Mouse (Mus musculus) midbrain, embryonic 13.5 days (tissue): ENCODE data around the gene Art4. TPM values are rescaled to one million over a fixed set of nuclear protein-coding genes. Genes with fewer than 3 reads are reported as not detected.

Source experiments
- ATAC-seq: fragments of 200-750 bp; cut with Nextera tagmentation; 2 replicates; pipeline ENCODE4 v1.8.0; 2017; ENCODE audit warnings: mild to moderate bottlenecking, moderate TSS enrichment, moderate library complexity
- H3K27ac ChIP-seq: fragments of 300-500 bp; sonication (generic); 2 replicates; pipeline ENCODE4 v1.5.1; 2015; ENCODE audit warnings: inconsistent platforms, mild to moderate bottlenecking, moderate library complexity
- H3K27me3 ChIP-seq: fragments of 300-500 bp; sonication (generic); 2 replicates; pipeline ENCODE4 v1.6.1; 2015; ENCODE audit warnings: mild to moderate bottlenecking, inconsistent platforms
- H3K36me3 ChIP-seq: fragments of 300-500 bp; sonication (generic); 2 replicates; pipeline ENCODE4 v1.6.1; 2015; ENCODE audit warnings: mild to moderate bottlenecking, inconsistent platforms
- H3K4me1 ChIP-seq: fragments of 300-500 bp; sonication (generic); replicated peaks from 2 replicates; pipeline ENCODE4 v1.6.1; 2015; ENCODE audit warnings: inconsistent platforms
- H3K4me2 ChIP-seq: fragments of 300-500 bp; sonication (generic); replicated peaks from 2 replicates; pipeline ENCODE4 v1.6.1; 2015; ENCODE audit warnings: moderate library complexity, mild to moderate bottlenecking, inconsistent platforms
- H3K4me3 ChIP-seq: fragments of 300-500 bp; sonication (generic); replicated peaks from 2 replicates; pipeline ENCODE4 v1.5.1; 2015; ENCODE audit warnings: mild to moderate bottlenecking, inconsistent platforms
- H3K9ac ChIP-seq: fragments of 300-500 bp; sonication (generic); replicated peaks from 2 replicates; pipeline ENCODE4 v1.6.1; 2015; ENCODE audit warnings: mild to moderate bottlenecking, inconsistent platforms
- H3K9me3 ChIP-seq: fragments of 300-500 bp; sonication (generic); 2 replicates; pipeline ENCODE4 v1.6.1; 2016; ENCODE audit warnings: mild to moderate bottlenecking, inconsistent platforms
- WGBS: fragments of 180-500 bp; shearing (Covaris S2); methylation state at CpG from one replicate; pipeline ENCODE4 v1.1.7; 2015; 5-methylcytosine and 5-hydroxymethylcytosine counted together
- polyA plus RNA-seq: library from polyadenylated mRNA; unstranded; fragments of >200 nt; fragmentation: Nextera tagmentation; extraction: Ambion mirVana; gene quantifications from 2 replicates; pipeline ENCODE4 v1.2.1, GENCODE M21; 2015

Art4 gene
- polyA plus RNA-seq, 1 experiment from 2014 or later = 0.16 TPM

DNA sequence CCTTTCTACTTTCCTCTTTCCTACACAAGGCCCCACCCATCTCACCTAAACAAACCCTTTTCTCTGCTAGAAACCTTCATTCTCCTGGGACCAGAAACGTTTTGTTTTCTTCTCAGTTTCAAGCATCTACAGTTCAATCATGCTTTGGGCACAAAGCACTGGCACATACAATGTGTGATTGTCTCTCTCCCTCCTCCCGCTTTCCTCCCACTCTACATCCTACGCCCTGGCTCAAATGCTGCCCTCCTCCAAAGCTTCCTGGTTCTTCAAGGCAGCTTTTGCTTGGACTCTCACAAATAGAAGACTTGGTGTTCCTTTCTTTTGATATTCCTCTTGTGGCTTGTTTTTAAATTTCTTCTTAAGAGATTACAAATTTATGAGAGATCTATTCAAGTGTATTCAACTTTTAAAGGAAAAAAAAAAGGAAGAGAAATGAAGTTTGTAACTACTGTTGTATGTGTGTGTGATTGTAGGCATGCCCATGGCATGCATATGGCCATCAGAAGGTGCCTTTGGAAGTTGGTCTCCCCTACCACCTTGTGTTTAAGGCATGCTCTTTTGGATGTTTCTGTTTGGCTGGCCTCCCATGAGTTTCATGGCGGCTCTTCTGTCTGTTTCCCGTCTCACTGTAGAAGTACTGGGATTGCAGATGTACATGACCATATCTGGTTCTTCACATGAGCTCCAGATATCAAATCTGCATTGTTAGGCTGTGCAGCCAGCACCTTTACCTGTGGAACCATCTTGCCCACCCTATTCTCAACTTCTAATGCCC, 11.6 kb downstream of the Art4 start:
- Histone ChIP-seq H3K4me1 (no peaks in the 10 kb centered on the region), H3K4me3 (no peak overlapping the region), H3K4me2 (no peak overlapping the region), H3K9me3 (no peaks in the 10 kb centered on the region), H3K36me3 (no peaks in the 10 kb centered on the region), H3K27ac (no peak overlapping the region), H3K27me3 (no peaks in the 10 kb centered on the region), H3K9ac (no peak overlapping the region)
- ATAC-seq = no peak
- 82% methylated on average over 5 of the region's 5 CpGs for WGBS

DNA sequence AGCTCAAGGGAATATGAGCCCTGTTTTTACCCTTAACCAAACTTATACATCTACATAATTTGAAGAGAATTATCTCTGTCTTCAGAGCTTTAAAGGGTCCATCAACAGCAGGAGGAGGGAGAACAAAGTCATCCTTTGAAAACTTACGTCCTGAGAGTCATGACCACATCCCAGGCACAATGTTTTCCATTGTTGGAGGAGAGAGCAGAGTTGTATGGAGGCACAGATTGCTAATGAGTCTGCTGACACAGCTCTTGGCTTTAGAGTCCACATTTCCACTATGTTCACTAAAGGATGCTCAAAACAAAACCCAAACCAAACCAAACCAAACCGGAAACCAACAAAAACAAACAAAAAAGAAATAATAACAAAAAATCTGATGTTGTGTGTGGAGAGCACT, 12.6 kb downstream of the Art4 start:
- H3K9ac ChIP-seq = no peak overlapping the region
- no peaks in the 10 kb centered on the region for H3K27me3 ChIP-seq
- no peaks in the 10 kb centered on the region for H3K36me3 ChIP-seq
- no peak overlapping the region for H3K4me3 ChIP-seq
- no peaks in the 10 kb centered on the region for H3K4me1 ChIP-seq
- WGBS = 63% methylated on average over 2 of the region's 2 CpGs
- no peaks in the 10 kb centered on the region for H3K9me3 ChIP-seq
- ATAC-seq = no peak
- no peak overlapping the region for H3K4me2 ChIP-seq
- no peak overlapping the region for H3K27ac ChIP-seq

DNA sequence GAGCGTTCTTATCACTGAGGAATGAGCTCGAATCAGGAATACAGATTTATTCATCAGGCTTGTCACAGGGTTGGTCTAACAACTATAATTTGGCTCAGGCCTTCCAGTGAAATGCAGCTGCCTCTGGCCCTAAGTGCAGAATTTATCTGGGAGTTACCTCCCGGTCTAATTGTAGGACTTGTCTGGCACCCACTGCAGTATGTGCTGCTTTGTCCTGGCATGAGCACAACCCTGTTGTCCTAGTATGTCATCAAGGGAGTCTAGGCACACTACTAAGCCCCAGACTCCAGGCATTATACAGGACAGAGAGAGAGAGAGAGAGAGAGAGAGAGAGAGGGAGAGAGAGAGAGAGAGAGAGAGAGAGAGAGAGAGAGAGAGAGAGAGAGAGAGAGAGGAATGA, 20.2 kb downstream of the Art4 start:
- WGBS = 89% methylated on average over 3 of the region's 3 CpGs
- Histone ChIP-seq H3K9me3 (no peaks in the 10 kb centered on the region), H3K27me3 (no peaks in the 10 kb centered on the region), H3K4me3 (no peak overlapping the region), H3K27ac (no peak overlapping the region), H3K4me2 (no peak overlapping the region), H3K9ac (no peak overlapping the region), H3K4me1 (no peaks in the 10 kb centered on the region), H3K36me3 (no peaks in the 10 kb centered on the region)
- ATAC-seq = no peak

DNA sequence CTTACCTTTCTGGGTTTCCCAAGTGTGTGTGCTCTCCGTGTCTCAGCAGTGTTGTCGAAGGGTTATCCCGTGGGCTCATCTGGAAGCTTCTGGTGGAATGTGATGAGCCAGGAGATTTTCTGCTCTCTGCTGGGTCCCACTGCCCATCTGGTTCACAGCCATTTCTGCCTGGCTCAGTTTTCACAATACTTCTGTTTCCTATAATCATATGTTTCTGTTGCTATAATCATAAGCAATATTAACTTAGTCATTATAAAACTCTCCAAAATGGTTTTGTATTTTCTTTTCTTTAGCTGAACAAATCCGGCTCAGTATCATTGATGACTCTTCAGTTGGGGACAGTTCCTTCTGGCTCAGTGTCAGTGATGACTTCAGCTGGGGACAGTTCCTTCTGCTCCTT, 22.2 kb downstream of the Art4 start, which contains the start of gene Smco3:
Gene Smco3, minus strand, starts transcription at position 101 of the 400 bp plus-strand sequence.
- H3K4me1 ChIP-seq = no peaks in the 10 kb centered on the region
- no peak within 1 kb of the TSS for H3K9ac ChIP-seq
- no peak within 1 kb of the TSS for H3K27ac ChIP-seq
- H3K27me3 ChIP-seq = peaks cover 17% of the 10 kb centered on the region
- no peak for ATAC-seq
- WGBS = 73% methylated on average over 4 of the region's 4 CpGs
- no peak within 1 kb of the TSS for H3K4me3 ChIP-seq
- no peak within 1 kb of the TSS for H3K4me2 ChIP-seq
- no peaks in the 10 kb centered on the region for H3K36me3 ChIP-seq
- no peaks in the 10 kb centered on the region for H3K9me3 ChIP-seq

DNA sequence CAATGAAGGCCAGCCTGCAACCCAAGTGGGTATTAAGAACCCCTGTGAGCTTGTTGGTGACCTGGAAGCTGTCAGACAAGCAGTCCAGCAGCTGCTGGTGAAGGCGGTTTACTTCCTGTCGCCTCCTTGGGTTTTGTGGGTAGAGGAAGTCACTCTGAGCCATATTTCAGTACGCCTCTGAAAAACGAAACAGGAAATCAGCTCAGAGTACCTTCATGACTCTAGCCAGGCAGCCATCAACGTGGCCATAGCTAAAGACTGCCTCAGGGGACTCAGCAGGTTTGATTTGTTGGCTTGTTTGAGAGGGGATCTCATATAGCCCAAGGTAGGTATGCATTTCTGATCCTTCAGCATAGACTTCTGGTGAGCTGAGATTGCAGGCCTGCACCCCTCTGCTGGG, 25.8 kb downstream of the Art4 start:
- Histone ChIP-seq H3K36me3 (no peaks in the 10 kb centered on the region), H3K27ac (no peak overlapping the region), H3K27me3 (peaks cover 18% of the 10 kb centered on the region), H3K9me3 (no peaks in the 10 kb centered on the region), H3K4me2 (no peak overlapping the region), H3K4me3 (no peak overlapping the region), H3K4me1 (peaks cover 10% of the 10 kb centered on the region), H3K9ac (no peak overlapping the region)
- 77% methylated on average over 5 of the region's 5 CpGs for WGBS
- no peak for ATAC-seq

DNA sequence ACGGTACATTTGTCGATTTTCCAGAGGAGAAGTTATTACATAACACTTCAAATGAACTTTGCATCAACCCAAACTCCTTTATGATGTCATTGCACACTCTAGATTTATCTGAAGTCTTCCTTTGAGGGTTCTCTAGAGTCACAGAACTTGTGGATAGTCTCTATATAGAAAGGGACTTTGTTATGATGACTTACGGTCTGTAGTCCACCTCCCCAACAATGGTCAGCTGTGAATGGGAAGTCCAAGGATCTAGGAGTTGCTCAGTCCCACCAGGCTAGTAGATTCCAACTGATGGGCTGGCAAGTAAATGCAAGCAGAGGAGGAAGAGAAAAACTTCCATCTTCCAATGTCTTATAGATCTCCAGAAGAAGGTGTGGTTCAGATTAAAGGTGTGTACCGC, 28.9 kb downstream of the Art4 start:
- 33% methylated on average over 4 of the region's 4 CpGs for WGBS
- peaks cover 18% of the 10 kb centered on the region for H3K36me3 ChIP-seq
- peak overlapping the region; percentile 85 for H3K27ac ChIP-seq
- H3K4me1 ChIP-seq = peaks cover 13% of the 10 kb centered on the region
- peaks cover 18% of the 10 kb centered on the region for H3K27me3 ChIP-seq
- peak overlapping the region; percentile 44 for H3K4me3 ChIP-seq
- H3K9me3 ChIP-seq = no peaks in the 10 kb centered on the region
- peak; percentile 8 for ATAC-seq
- H3K9ac ChIP-seq = peak overlapping the region; percentile 61
- H3K4me2 ChIP-seq = peak overlapping the region; percentile 53

DNA sequence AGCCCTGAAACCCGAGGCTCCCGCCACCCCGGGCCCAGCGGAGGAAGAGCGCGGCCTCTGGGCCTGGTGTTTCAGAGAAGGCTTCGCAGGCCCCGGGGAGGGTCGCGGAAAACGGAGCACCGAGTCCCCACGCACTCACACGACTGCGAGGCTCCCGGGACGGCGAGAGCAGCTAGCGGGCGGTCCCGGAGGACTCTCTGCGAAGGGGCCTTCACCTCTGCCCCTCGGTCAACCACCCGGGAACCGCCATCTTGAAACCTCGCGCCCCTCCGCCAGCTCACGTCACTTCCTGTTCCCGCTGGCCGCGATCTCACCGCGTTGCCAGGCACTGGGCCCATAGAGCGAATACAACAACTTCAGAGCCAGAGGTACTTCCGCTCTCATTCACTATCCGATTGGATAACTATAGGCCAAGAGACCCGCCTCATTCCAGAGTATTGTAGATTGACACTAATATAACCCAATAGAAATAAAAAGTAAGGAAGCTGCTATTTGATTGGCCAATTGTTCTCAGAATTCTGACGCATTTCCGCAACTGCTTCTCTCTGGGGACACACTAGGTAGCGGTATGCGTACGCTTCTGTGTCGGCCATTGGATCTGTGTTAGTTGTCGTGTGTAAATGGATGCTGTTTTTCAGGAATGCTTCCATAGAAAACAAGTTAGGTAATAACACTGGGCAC, 29.5 kb downstream of the Art4 start, which contains the start of gene Wbp11:
Gene Wbp11, minus strand, starts transcription at position 353 of the 681 bp plus-strand sequence.
- Histone ChIP-seq H3K27me3 (peaks cover 18% of the 10 kb centered on the region), H3K9ac (peak within 1 kb of the TSS; percentile 96), H3K36me3 (peaks cover 21% of the 10 kb centered on the region), H3K9me3 (no peaks in the 10 kb centered on the region), H3K4me1 (peaks cover 13% of the 10 kb centered on the region), H3K4me2 (peak within 1 kb of the TSS; percentile 86), H3K4me3 (peak within 1 kb of the TSS; percentile 97), H3K27ac (peak within 1 kb of the TSS; percentile 85)
- under 1% methylated on average over 45 of the region's 45 CpGs for WGBS
- peak; percentile 100 for ATAC-seq

DNA sequence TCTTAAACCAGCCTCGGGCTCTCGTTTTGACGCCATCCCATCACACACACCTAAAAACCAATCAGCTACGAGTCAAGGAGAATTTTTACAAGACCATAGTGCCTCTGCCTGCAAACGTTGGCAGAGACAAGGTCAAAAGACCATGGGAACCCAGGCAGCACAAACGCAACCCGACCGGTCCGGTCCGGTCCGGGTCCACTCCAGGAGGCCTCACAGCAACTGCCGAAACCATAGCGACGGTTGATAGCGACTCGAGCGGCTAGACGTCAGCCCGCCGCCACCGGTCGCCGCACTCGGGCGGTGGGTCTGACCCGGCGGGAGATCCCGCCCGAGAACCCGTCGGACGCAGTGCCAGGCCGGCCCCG, 30.0 kb downstream of the Art4 start, which contains the start of gene BC049715:
Gene BC049715, plus strand, starts transcription at position 111 of the 365 bp plus-strand sequence.
- Histone ChIP-seq H3K9me3 (no peaks in the 10 kb centered on the region), H3K4me1 (peaks cover 13% of the 10 kb centered on the region), H3K4me3 (peak within 1 kb of the TSS; percentile 97), H3K27ac (peak within 1 kb of the TSS; percentile 85), H3K27me3 (peaks cover 18% of the 10 kb centered on the region), H3K36me3 (peaks cover 26% of the 10 kb centered on the region), H3K9ac (peak within 1 kb of the TSS; percentile 96), H3K4me2 (peak within 1 kb of the TSS; percentile 86)
- ATAC-seq = no peak
- WGBS = under 1% methylated on average over 34 of the region's 34 CpGs

DNA sequence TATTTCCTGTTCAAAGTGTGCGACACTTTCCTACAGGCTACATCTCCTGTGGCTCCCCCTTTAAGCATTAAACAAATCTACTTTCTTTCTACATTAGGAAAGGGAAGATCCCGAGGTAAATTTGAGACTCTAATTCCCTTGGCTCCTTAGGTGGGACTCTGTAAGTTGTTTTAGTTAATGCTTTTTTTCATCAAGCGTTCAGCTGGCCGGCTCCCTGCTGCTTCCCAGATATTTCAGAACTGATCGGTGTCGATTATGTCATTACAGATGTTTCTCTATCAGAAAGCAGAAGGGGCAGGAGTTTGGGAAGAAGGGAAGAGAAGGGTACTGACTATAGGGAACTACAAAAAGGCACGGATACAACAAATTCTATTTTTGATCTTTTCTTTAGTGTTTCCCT, 30.4 kb downstream of the Art4 start:
- no peaks in the 10 kb centered on the region for H3K9me3 ChIP-seq
- peak overlapping the region; percentile 86 for H3K4me2 ChIP-seq
- H3K27me3 ChIP-seq = peaks cover 18% of the 10 kb centered on the region
- peaks cover 13% of the 10 kb centered on the region for H3K4me1 ChIP-seq
- no peak overlapping the region for H3K27ac ChIP-seq
- H3K9ac ChIP-seq = peak overlapping the region; percentile 96
- H3K36me3 ChIP-seq = peaks cover 30% of the 10 kb centered on the region
- WGBS = 23% methylated on average over 7 of the region's 7 CpGs
- ATAC-seq = no peak
- H3K4me3 ChIP-seq = peak overlapping the region; percentile 97

DNA sequence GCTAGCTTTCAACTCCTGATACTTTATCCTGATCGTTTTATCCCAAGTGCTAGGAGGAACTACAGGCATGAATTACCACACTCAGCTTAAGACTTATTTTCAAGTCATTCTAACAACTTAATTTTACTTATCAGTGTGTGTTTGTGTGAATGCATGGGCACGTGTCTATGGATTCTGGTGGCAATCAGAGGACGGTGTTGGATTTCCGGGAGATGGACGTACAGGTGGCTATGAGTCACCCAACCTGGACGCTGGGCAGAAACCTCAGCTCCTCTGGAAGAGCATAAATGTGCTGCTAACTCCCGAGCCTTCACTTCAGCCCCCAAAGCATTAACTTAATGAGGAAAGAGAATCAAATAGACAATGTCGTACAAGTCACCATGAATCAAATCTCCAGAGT, 32.5 kb downstream of the Art4 start:
- Histone ChIP-seq H3K4me1 (peaks cover 13% of the 10 kb centered on the region), H3K4me2 (no peak overlapping the region), H3K9me3 (no peaks in the 10 kb centered on the region), H3K27me3 (no peaks in the 10 kb centered on the region), H3K27ac (no peak overlapping the region), H3K9ac (no peak overlapping the region), H3K36me3 (peaks cover 51% of the 10 kb centered on the region), H3K4me3 (no peak overlapping the region)
- ATAC-seq = no peak
- 95% methylated on average over 8 of the region's 8 CpGs for WGBS

DNA sequence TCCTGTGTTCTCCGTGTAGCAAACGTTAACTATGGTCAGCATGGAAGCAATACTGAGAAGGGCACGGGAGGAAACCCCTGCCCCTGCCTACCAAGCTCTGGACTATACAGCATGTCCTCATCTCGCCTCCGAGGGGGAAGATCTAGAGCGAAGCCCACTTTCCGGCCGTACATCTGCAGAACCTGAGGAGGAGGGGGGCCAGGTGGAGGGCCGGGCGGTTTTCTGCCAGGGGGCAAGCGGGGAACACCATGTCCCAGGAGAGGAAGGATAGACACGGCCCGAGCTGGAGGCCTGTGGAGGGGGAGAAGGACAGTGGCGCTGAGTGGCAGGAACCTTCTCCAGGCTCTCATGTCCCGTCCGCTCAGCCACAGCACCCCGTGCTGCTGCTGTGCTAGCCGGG, 36.4 kb downstream of the Art4 start:
- Histone ChIP-seq H3K27me3 (no peaks in the 10 kb centered on the region), H3K9ac (no peak overlapping the region), H3K4me1 (no peaks in the 10 kb centered on the region), H3K4me2 (no peak overlapping the region), H3K9me3 (no peaks in the 10 kb centered on the region), H3K27ac (no peak overlapping the region), H3K4me3 (no peak overlapping the region), H3K36me3 (peaks cover 88% of the 10 kb centered on the region)
- ATAC-seq = no peak
- WGBS = 97% methylated on average over 18 of the region's 18 CpGs

DNA sequence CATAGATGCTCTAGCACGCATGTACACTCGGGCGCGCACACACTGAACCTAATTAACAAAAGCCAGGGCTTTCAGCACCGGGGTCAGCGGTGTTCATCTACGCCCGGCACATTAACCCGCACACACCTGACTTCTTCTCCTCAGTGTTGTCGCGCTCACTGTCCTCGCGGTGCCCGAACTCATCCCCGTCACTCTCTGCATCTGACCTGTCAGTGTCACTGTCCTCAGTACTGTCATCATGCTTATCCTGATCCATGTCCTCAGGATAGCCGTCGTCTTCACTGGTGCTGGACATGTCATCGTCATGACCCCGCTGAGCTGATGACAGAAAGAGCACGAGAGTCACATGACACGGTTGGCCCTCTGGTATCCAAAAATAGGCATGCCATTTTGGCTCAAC, 37.2 kb downstream of the Art4 start:
- H3K4me1 ChIP-seq = no peaks in the 10 kb centered on the region
- no peaks in the 10 kb centered on the region for H3K9me3 ChIP-seq
- no peak overlapping the region for H3K4me2 ChIP-seq
- ATAC-seq = no peak
- no peaks in the 10 kb centered on the region for H3K27me3 ChIP-seq
- no peak overlapping the region for H3K9ac ChIP-seq
- H3K27ac ChIP-seq = no peak overlapping the region
- WGBS = 97% methylated on average over 21 of the region's 21 CpGs
- peaks cover 90% of the 10 kb centered on the region for H3K36me3 ChIP-seq
- no peak overlapping the region for H3K4me3 ChIP-seq
